Mouse (Mus musculus): ENCODE data around the gene Col4a1. TPM values are rescaled to one million over a fixed set of nuclear protein-coding genes. Genes with fewer than 3 reads are reported as not detected.
A peak's percentile ranks its signal among the peaks of the same experiment; 100 is the strongest.

Col4a1 gene
- polyA plus RNA-seq, 1 experiment from 2014 or later = 123 TPM

- WGBS = 75% methylated on average over 9 of the region's 9 CpGs
- no peak overlapping the region for H3K4me3 ChIP-seq (replicated peaks; ENCODE audit: low read depth, low read length)
- DNase-seq (no peak), ATAC-seq (ENCODE audit: low FRiP score, low TSS enrichment) (no peak)
- no peak overlapping the region for H3K27ac ChIP-seq (replicated peaks; ENCODE audit: low read depth, low read length)
- peaks cover 5% of the 10 kb centered on the region; the same call in 1 of the 2 replicates for H3K27me3 ChIP-seq (ENCODE audit: control insufficient read depth, insufficient read depth, low read length)
- peaks cover 7% of the 10 kb centered on the region; the same call in 1 of the 2 replicates for H3K4me1 ChIP-seq (ENCODE audit: control insufficient read depth, insufficient read depth, low read length)
- no peak overlapping the region for H3K4me2 ChIP-seq (ENCODE audit: low read length)
- no peak overlapping the region for H3K9ac ChIP-seq (replicated peaks; ENCODE audit: low read length)
- no peaks in the 10 kb centered on the region for H3K9me3 ChIP-seq (ENCODE audit: control insufficient read depth, low read length)
- no peaks in the 10 kb centered on the region for H3K36me3 ChIP-seq (ENCODE audit: control insufficient read depth, insufficient read depth, low read length)
These were observed 129.0 kb downstream of the Col4a1 start for GRCm38 (mm10) chr8:11183611-11184031.

- Histone ChIP-seq H3K36me3 (ENCODE audit: control insufficient read depth, insufficient read depth, low read length) (no peaks in the 10 kb centered on the region), H3K9ac (replicated peaks; ENCODE audit: low read length) (no peak overlapping the region), H3K4me1 (ENCODE audit: control insufficient read depth, insufficient read depth, low read length) (no peaks in the 10 kb centered on the region), H3K27me3 (ENCODE audit: control insufficient read depth, insufficient read depth, low read length) (no peaks in the 10 kb centered on the region), H3K4me3 (replicated peaks; ENCODE audit: low read depth, low read length) (no peak overlapping the region), H3K27ac (replicated peaks; ENCODE audit: low read depth, low read length) (no peak overlapping the region), H3K4me2 (ENCODE audit: low read length) (no peak overlapping the region), H3K9me3 (ENCODE audit: control insufficient read depth, low read length) (no peaks in the 10 kb centered on the region)
- ATAC-seq (ENCODE audit: low FRiP score, low TSS enrichment) (no peak), DNase-seq (no peak)
- WGBS = 74% methylated on average over 12 of the region's 12 CpGs
These were observed 130.0 kb downstream of the Col4a1 start for GRCm38 (mm10) chr8:11182606-11183005.

- Histone ChIP-seq H3K27ac (replicated peaks; ENCODE audit: low read depth, low read length) (no peak overlapping the region), H3K4me3 (replicated peaks; ENCODE audit: low read depth, low read length) (no peak overlapping the region), H3K36me3 (ENCODE audit: control insufficient read depth, insufficient read depth, low read length) (no peaks in the 10 kb centered on the region), H3K9ac (replicated peaks; ENCODE audit: low read length) (no peak overlapping the region), H3K27me3 (ENCODE audit: control insufficient read depth, insufficient read depth, low read length) (no peaks in the 10 kb centered on the region), H3K4me2 (ENCODE audit: low read length) (no peak overlapping the region), H3K4me1 (ENCODE audit: control insufficient read depth, insufficient read depth, low read length) (no peaks in the 10 kb centered on the region), H3K9me3 (ENCODE audit: control insufficient read depth, low read length) (no peaks in the 10 kb centered on the region)
- no peak for ATAC-seq (ENCODE audit: low FRiP score, low TSS enrichment)
- no peak for DNase-seq
- 67% methylated on average over 4 of the region's 4 CpGs for WGBS
These were observed 130.5 kb downstream of the Col4a1 start for GRCm38 (mm10) chr8:11182148-11182484.

GRCm38 (mm10) chr8:11181420-11182147, 131.0 kb downstream of the Col4a1 start:
- Histone ChIP-seq H3K27me3 (ENCODE audit: control insufficient read depth, insufficient read depth, low read length) (no peaks in the 10 kb centered on the region), H3K4me1 (ENCODE audit: control insufficient read depth, insufficient read depth, low read length) (no peaks in the 10 kb centered on the region), H3K36me3 (ENCODE audit: control insufficient read depth, insufficient read depth, low read length) (no peaks in the 10 kb centered on the region), H3K9ac (replicated peaks; ENCODE audit: low read length) (no peak overlapping the region), H3K4me3 (replicated peaks; ENCODE audit: low read depth, low read length) (no peak overlapping the region), H3K4me2 (ENCODE audit: low read length) (no peak overlapping the region), H3K27ac (replicated peaks; ENCODE audit: low read depth, low read length) (no peak overlapping the region), H3K9me3 (ENCODE audit: control insufficient read depth, low read length) (no peaks in the 10 kb centered on the region)
- 72% methylated on average over 11 of the region's 11 CpGs for WGBS
- ATAC-seq (ENCODE audit: low FRiP score, low TSS enrichment) (no peak), DNase-seq (no peak)

GRCm38 (mm10) chr8:11179869-11180268, 132.8 kb downstream of the Col4a1 start:
- whole genome bisulfite sequencing = 92% methylated on average over 3 of the region's 3 CpGs
- Histone ChIP-seq H3K27me3 (ENCODE audit: control insufficient read depth, insufficient read depth, low read length) (no peaks in the 10 kb centered on the region), H3K9ac (replicated peaks; ENCODE audit: low read length) (no peak overlapping the region), H3K4me2 (ENCODE audit: low read length) (no peak overlapping the region), H3K9me3 (ENCODE audit: control insufficient read depth, low read length) (no peaks in the 10 kb centered on the region), H3K4me1 (ENCODE audit: control insufficient read depth, insufficient read depth, low read length) (no peaks in the 10 kb centered on the region), H3K27ac (replicated peaks; ENCODE audit: low read depth, low read length) (no peak overlapping the region), H3K36me3 (ENCODE audit: control insufficient read depth, insufficient read depth, low read length) (no peaks in the 10 kb centered on the region), H3K4me3 (replicated peaks; ENCODE audit: low read depth, low read length) (no peak overlapping the region)
- no peak for DNase-seq
- no peak for ATAC-seq (ENCODE audit: low FRiP score, low TSS enrichment)

GRCm38 (mm10) chr8:11176393-11176792, 136.2 kb downstream of the Col4a1 start:
- Histone ChIP-seq H3K9ac (replicated peaks; ENCODE audit: low read length) (no peak overlapping the region), H3K36me3 (ENCODE audit: control insufficient read depth, insufficient read depth, low read length) (no peaks in the 10 kb centered on the region), H3K4me2 (ENCODE audit: low read length) (no peak overlapping the region), H3K4me1 (ENCODE audit: control insufficient read depth, insufficient read depth, low read length) (no peaks in the 10 kb centered on the region), H3K4me3 (replicated peaks; ENCODE audit: low read depth, low read length) (no peak overlapping the region), H3K27ac (replicated peaks; ENCODE audit: low read depth, low read length) (no peak overlapping the region), H3K27me3 (ENCODE audit: control insufficient read depth, insufficient read depth, low read length) (no peaks in the 10 kb centered on the region), H3K9me3 (ENCODE audit: control insufficient read depth, low read length) (no peaks in the 10 kb centered on the region)
- WGBS = 87% methylated on average over 7 of the region's 7 CpGs
- no peak for ATAC-seq (ENCODE audit: low FRiP score, low TSS enrichment)
- DNase-seq = no peak

- ATAC-seq (ENCODE audit: low FRiP score, low TSS enrichment) = no peak
- H3K9me3 ChIP-seq (ENCODE audit: control insufficient read depth, low read length) = no peaks in the 10 kb centered on the region
- H3K27me3 ChIP-seq (ENCODE audit: control insufficient read depth, insufficient read depth, low read length) = no peaks in the 10 kb centered on the region
- no peak overlapping the region for H3K9ac ChIP-seq (replicated peaks; ENCODE audit: low read length)
- no peak overlapping the region for H3K4me3 ChIP-seq (replicated peaks; ENCODE audit: low read depth, low read length)
- no peaks in the 10 kb centered on the region for H3K4me1 ChIP-seq (ENCODE audit: control insufficient read depth, insufficient read depth, low read length)
- H3K4me2 ChIP-seq (ENCODE audit: low read length) = no peak overlapping the region
- peak; percentile 80 for DNase-seq
- 76% methylated on average over 17 of the region's 17 CpGs for WGBS
- H3K36me3 ChIP-seq (ENCODE audit: control insufficient read depth, insufficient read depth, low read length) = no peaks in the 10 kb centered on the region
- no peak overlapping the region for H3K27ac ChIP-seq (replicated peaks; ENCODE audit: low read depth, low read length)
These were observed 139.1 kb downstream of the Col4a1 start for GRCm38 (mm10) chr8:11173284-11174191.

GRCm38 (mm10) chr8:11171526-11171925, 141.1 kb downstream of the Col4a1 start:
- Histone ChIP-seq H3K4me3 (replicated peaks; ENCODE audit: low read depth, low read length) (no peak overlapping the region), H3K27ac (replicated peaks; ENCODE audit: low read depth, low read length) (no peak overlapping the region), H3K4me2 (ENCODE audit: low read length) (no peak overlapping the region), H3K4me1 (ENCODE audit: control insufficient read depth, insufficient read depth, low read length) (no peaks in the 10 kb centered on the region), H3K9ac (replicated peaks; ENCODE audit: low read length) (no peak overlapping the region), H3K36me3 (ENCODE audit: control insufficient read depth, insufficient read depth, low read length) (no peaks in the 10 kb centered on the region), H3K9me3 (ENCODE audit: control insufficient read depth, low read length) (no peaks in the 10 kb centered on the region), H3K27me3 (ENCODE audit: control insufficient read depth, insufficient read depth, low read length) (no peaks in the 10 kb centered on the region)
- DNase-seq (no peak), ATAC-seq (ENCODE audit: low FRiP score, low TSS enrichment) (no peak)
- 83% methylated on average over 7 of the region's 7 CpGs for WGBS
